Mouse (Mus musculus) C3H10T1/2 (cell line): ENCODE data around the gene Gm8265. TPM values are rescaled to one million over a fixed set of nuclear protein-coding genes. Genes with fewer than 3 reads are reported as not detected.

Experiments used
- polyA plus RNA-seq, 2 experiments: library from polyadenylated mRNA; unstranded; fragments of >200 nt; fragmentation: generic; extraction: Trizol; gene quantifications; one replicate each; pipeline ENCODE4 v1.2.1; 2012; ENCODE audit warnings: missing spikeins in 2 of 2

The Gm8265 gene
- polyA plus RNA-seq, result not detected

GRCm38 (mm10) chr14:5632928-5633327 lies at the start of gene Gm8265:
TSS of gene Gm8265 (minus strand) at chr14:5633028.

Other genes with a start within 250 kb of the Gm8265 start
- not detected for gene Gm3500, start 244.0 kb downstream of the Gm8265 start, polyA plus RNA-seq
- not detected for gene Gm3194, start 177.6 kb downstream of the Gm8265 start, polyA plus RNA-seq
- not detected for gene Gm8246, start 155.2 kb downstream of the Gm8265 start, polyA plus RNA-seq
- not detected for gene Gm3187, start 148.8 kb downstream of the Gm8265 start, polyA plus RNA-seq
- not detected for gene Gm3488, start 131.4 kb downstream of the Gm8265 start, polyA plus RNA-seq
- gene Gm3532, start 94.5 kb downstream of the Gm8265 start, polyA plus RNA-seq, result not detected
- gene Gm9603, start 54.4 kb upstream of the Gm8265 start, polyA plus RNA-seq, result not detected
- gene Gm3373, start 108.5 kb upstream of the Gm8265 start, polyA plus RNA-seq, result not detected
- gene Gm3383, start 175.0 kb upstream of the Gm8265 start, polyA plus RNA-seq, result not detected
- gene Gm3424, start 197.3 kb upstream of the Gm8265 start, polyA plus RNA-seq, result not detected
- gene Gm8237, start 247.4 kb upstream of the Gm8265 start, polyA plus RNA-seq, result not detected